Mouse (Mus musculus): ENCODE measurements around the gene Ralgapa1. TPM values are rescaled to one million over a fixed set of nuclear protein-coding genes. Genes with fewer than 3 reads are reported as not detected.
"Not testable (repeated sequence)": the region's sequence is repeated elsewhere in the genome, so short reads cannot be mapped to it uniquely, and the experiment has no call there.

Gene Ralgapa1
- polyA plus RNA-seq, 1 experiment from 2014 or later, result 26.7 TPM

DNA sequence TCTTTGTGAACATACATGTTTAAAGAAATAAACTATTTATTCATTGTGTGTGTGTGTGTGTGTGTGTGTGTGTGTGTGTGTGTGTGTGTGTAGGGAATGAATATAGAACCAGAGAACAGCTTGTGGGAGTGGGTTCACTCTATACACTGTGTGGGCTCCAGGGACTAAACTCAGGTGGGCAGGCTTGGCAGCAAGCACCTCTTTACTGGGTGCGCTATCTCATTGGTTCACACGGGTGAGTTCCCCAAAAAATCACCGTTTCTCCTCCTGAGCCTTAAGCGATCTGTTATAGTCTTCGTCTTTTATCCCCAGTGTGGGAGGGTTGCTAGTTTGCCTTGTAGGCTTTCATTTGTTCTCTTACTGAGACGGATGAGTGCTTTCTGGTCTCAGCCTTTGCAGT is 263.1 kb downstream of the Ralgapa1 start:
- 53% methylated on average over 6 of the region's 6 CpGs for WGBS
- no peak overlapping the region for H3K9ac ChIP-seq
- no peaks in the 10 kb centered on the region for H3K36me3 ChIP-seq (replicated peaks)
- no peaks in the 10 kb centered on the region for H3K27me3 ChIP-seq (replicated peaks)
- peaks cover 4% of the 10 kb centered on the region; the same call in 1 of the 2 replicates for H3K4me1 ChIP-seq
- H3K27ac ChIP-seq, result no peak overlapping the region
- H3K9me3 ChIP-seq, result no peaks in the 10 kb centered on the region
- no peak for ATAC-seq (replicated peaks)
- H3K4me3 ChIP-seq, result no peak overlapping the region
- H3K4me2 ChIP-seq, result no peak overlapping the region

DNA sequence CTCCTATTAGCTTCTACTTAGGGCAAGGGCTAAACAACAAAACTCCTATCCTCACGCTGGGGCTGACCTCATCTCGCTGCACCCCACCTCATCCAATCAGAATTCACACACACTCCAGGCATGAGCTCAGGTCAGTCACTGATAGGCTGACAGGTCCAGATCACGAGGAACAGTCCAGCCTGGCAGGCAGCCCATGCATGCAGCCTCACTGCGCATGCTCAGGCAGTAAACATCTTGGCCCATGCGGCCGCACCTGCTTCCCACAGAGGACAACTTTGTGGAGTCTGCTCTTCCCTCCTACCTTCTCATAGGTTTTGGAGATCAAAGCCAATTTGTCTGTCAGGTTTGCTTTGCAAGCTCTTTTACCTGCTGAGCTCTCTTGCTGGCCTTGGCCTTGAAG is 266.1 kb downstream of the Ralgapa1 start:
- not testable (repeated sequence) for H3K4me1 ChIP-seq; H3K9me3 ChIP-seq; H3K27ac ChIP-seq; H3K9ac ChIP-seq; H3K27me3 ChIP-seq (replicated peaks); H3K4me3 ChIP-seq; ATAC-seq (replicated peaks); H3K36me3 ChIP-seq (replicated peaks); H3K4me2 ChIP-seq
- WGBS, result 82% methylated on average over 6 of the region's 6 CpGs

Small RNAs within 50 kb of the gene (microRNA-seq; reads per million reads assigned to microRNA genes)
- 4.0 reads per million, percentile 20 among the genes with 10 or more reads in this experiment for gene Gm23394

Other genes starting within 250 kb of the Ralgapa1 start
- 1.1 and 1.2 TPM in 2 replicates for gene Insm2, start 221.7 kb downstream of the Ralgapa1 start, polyA plus RNA-seq (2015; fragmentation: Nextera tagmentation; extraction: Ambion mirVana)
- 60.8 and 61.7 TPM in 2 replicates for gene Brms1l, start 15.2 kb upstream of the Ralgapa1 start, polyA plus RNA-seq (2015; fragmentation: Nextera tagmentation; extraction: Ambion mirVana)